In the genomic region with DNA sequence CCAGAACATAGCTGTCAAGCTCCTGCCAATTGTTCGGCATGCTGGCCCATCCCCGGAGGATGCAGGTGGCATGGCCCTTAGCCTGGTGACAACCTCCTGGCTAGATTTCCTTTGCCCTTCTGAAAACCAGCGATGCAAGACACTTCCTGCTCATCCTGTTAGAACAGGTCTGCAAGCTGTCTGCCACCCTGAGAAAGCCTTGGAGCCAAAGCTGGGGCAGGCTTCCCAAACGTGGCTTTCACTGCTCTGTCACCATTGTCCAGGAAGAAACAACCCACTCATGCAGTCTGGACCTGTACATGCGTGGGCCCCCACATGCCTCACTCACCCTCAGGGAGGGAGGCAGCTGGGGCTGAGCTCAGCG, we compare ENCODE assay signal across 8 mouse cellular contexts. TPM values are rescaled to one million over a fixed set of nuclear protein-coding genes. Genes with fewer than 3 reads are reported as not detected.
DNase-seq lines count a peak whose midpoint lies in the region; TF ChIP-seq lines count a peak whose summit lies in the region.

No protein-coding gene starts in this region.

- WGBS in thymus, adult 2 months, result 77% methylated on average over 6 of the region's 6 CpGs
- 51% methylated on average over 6 of the region's 6 CpGs for WGBS in hindbrain, embryonic 10.5 days

- TF ChIP-seq POLR2A in thymus, adult 2 months (IDR thresholded peaks at IDR 0.05; ENCODE audit: control insufficient read depth, extremely low read depth, insufficient read depth, low read length, poor library complexity), result no peak

- peak; percentile 13 for DNase-seq in thymus, postnatal 4 days
- DNase-seq in thymus, adult 2 months, result no peak
- no peak for DNase-seq in hindbrain, embryonic 10.5 days (ENCODE audit: low spot score)
- DNase-seq in layer of hippocampus, adult 9-11 months, result peak; percentile 59
- peak; percentile 55 to 77 for DNase-seq in right cerebral cortex, postnatal 36 days (ENCODE audit: low spot score in 2 of 2)
- DNase-seq in spleen, postnatal 4 days (ENCODE audit: low spot score in 2 of 2), result no peak
- DNase-seq in urinary bladder, adult 2 months (ENCODE audit: low spot score), result no peak
- DNase-seq in urinary bladder, postnatal 36 days (ENCODE audit: low spot score in 2 of 2), result no peak

- H3K4me3 ChIP-seq in thymus, adult 2 months (ENCODE audit: control insufficient read depth, insufficient read depth, low read length), result no peak overlapping the region
- no peak overlapping the region for H3K4me3 ChIP-seq in hindbrain, embryonic 10.5 days

- no peak overlapping the region for H3K27ac ChIP-seq in thymus, adult 2 months (ENCODE audit: control insufficient read depth, insufficient read depth, low read length)
- peak overlapping the region; percentile 94 for H3K27ac ChIP-seq in hindbrain, embryonic 10.5 days

- no peak for TF ChIP-seq CTCF in thymus, adult 2 months (IDR thresholded peaks at IDR 0.05; ENCODE audit: borderline replicate concordance, control insufficient read depth, extremely low read depth, insufficient read depth, low read length, poor library complexity)

- peaks cover 3% of the 10 kb centered on the region; the same call in 1 of the 2 replicates for H3K9me3 ChIP-seq in hindbrain, embryonic 10.5 days

- peaks cover 6% of the 10 kb centered on the region for H3K4me1 ChIP-seq in thymus, adult 2 months (replicated peaks; ENCODE audit: control insufficient read depth, insufficient read depth, low read length)
- peaks cover 32% of the 10 kb centered on the region for H3K4me1 ChIP-seq in hindbrain, embryonic 10.5 days (replicated peaks)

- no peaks in the 10 kb centered on the region for H3K27me3 ChIP-seq in thymus, adult 2 months (ENCODE audit: control insufficient read depth, insufficient read depth, low read length)
- H3K27me3 ChIP-seq in hindbrain, embryonic 10.5 days (ENCODE audit: insufficient read depth, poor library complexity, severe bottlenecking), result no peaks in the 10 kb centered on the region

- no peaks in the 10 kb centered on the region for H3K36me3 ChIP-seq in thymus, adult 2 months (ENCODE audit: control insufficient read depth, insufficient read depth, low read length)
- peaks cover 7% of the 10 kb centered on the region; the same call in 1 of the 2 replicates for H3K36me3 ChIP-seq in hindbrain, embryonic 10.5 days

RNA-seq across cellular contexts. Expression of gene Mapt, which starts 57.6 kb away (rescaled TPM):
- polyA plus RNA-seq in thymus, adult 2 months (2012; rRNA removed), result 0.62 and 1.4 TPM in 2 replicates
- 23.3 and 67.7 TPM in 2 replicates for polyA plus RNA-seq in hindbrain, embryonic 10.5 days (2016; fragmentation: Nextera tagmentation; extraction: Ambion mirVana)
- 1.5 and 2.7 TPM in 2 replicates for polyA plus RNA-seq in urinary bladder, adult 2 months (2012; rRNA removed)

Comparison
In these comparisons a context has a peak if more than half of its experiments do, and no peak if none do; other contexts are left out.
1. DNase-seq: peak in thymus, postnatal 4 days (single experiment), layer of hippocampus, adult 9-11 months (single experiment) and right cerebral cortex, postnatal 36 days (2 of 2); none in thymus, adult 2 months (single experiment), hindbrain, embryonic 10.5 days (single experiment), spleen, postnatal 4 days (0 of 2), urinary bladder, adult 2 months (single experiment) and urinary bladder, postnatal 36 days (0 of 2).